Mouse (Mus musculus): ENCODE measurements at regions not wholly inside any gene's neighbourhood (a gene's known extent, or its start where the extent isn't known, plus 50 kb on each side); places are given as distances from the start of the nearest gene placed in this dataset.
A peak's percentile ranks its signal among the peaks of the same experiment; 100 is the strongest.

- no peak overlapping the region for H3K27ac ChIP-seq (replicated peaks; ENCODE audit: insufficient read depth, low read depth, low read length)
- H3K79me2 ChIP-seq (ENCODE audit: control insufficient read depth, insufficient read depth, low read length), result no peaks in the 10 kb centered on the region
- TF ChIP-seq CTCF (IDR thresholded peaks at IDR 0.05; ENCODE audit: low read depth, low read length) (no peak), POLR2A (IDR thresholded peaks at IDR 0.05; ENCODE audit: extremely low read depth, insufficient read depth, low read length) (no peak)
- no peaks in the 10 kb centered on the region for H3K36me3 ChIP-seq (ENCODE audit: control insufficient read depth, insufficient read depth, low read length)
- no peak overlapping the region for H3K9ac ChIP-seq (ENCODE audit: low read depth, low read length)
- no peaks in the 10 kb centered on the region; the same call in 1 of the 2 replicates for H3K27me3 ChIP-seq (ENCODE audit: control insufficient read depth, insufficient read depth, low read length)
- H3K4me1 ChIP-seq (ENCODE audit: control insufficient read depth, insufficient read depth, low read length), result no peaks in the 10 kb centered on the region
- DNase-seq (ENCODE audit: extremely low read depth, low read depth, low spot score), result no peak
- no peak overlapping the region for H3K4me3 ChIP-seq (ENCODE audit: insufficient read depth, low read depth, low read length)
- 54% methylated on average over 1 of the region's 1 CpGs for WGBS
These were observed 94.3 kb downstream of the Il20rb start for GRCm38 (mm10) chr9:100392262-100392661.

GRCm38 (mm10) chr9:100391566-100392213 lies 94.9 kb downstream of the Il20rb start:
- no peaks in the 10 kb centered on the region; the same call in 1 of the 2 replicates for H3K27me3 ChIP-seq (ENCODE audit: control insufficient read depth, insufficient read depth, low read length)
- no peaks in the 10 kb centered on the region for H3K4me1 ChIP-seq (ENCODE audit: control insufficient read depth, insufficient read depth, low read length)
- 57% methylated on average over 8 of the region's 8 CpGs for WGBS
- no peaks in the 10 kb centered on the region for H3K79me2 ChIP-seq (ENCODE audit: control insufficient read depth, insufficient read depth, low read length)
- no peak overlapping the region for H3K4me3 ChIP-seq (ENCODE audit: insufficient read depth, low read depth, low read length)
- no peak overlapping the region for H3K9ac ChIP-seq (ENCODE audit: low read depth, low read length)
- H3K27ac ChIP-seq (replicated peaks; ENCODE audit: insufficient read depth, low read depth, low read length), result no peak overlapping the region
- no peak for TF ChIP-seq CTCF (IDR thresholded peaks at IDR 0.05; ENCODE audit: low read depth, low read length)
- no peak for TF ChIP-seq POLR2A (IDR thresholded peaks at IDR 0.05; ENCODE audit: extremely low read depth, insufficient read depth, low read length)
- no peaks in the 10 kb centered on the region for H3K36me3 ChIP-seq (ENCODE audit: control insufficient read depth, insufficient read depth, low read length)
- DNase-seq (ENCODE audit: extremely low read depth, low read depth, low spot score), result no peak

GRCm38 (mm10) chr9:100388393-100388792 lies 98.2 kb downstream of the Il20rb start:
- WGBS, result 82% methylated on average over 7 of the region's 7 CpGs
- H3K36me3 ChIP-seq (ENCODE audit: control insufficient read depth, insufficient read depth, low read length), result no peaks in the 10 kb centered on the region
- H3K4me3 ChIP-seq (ENCODE audit: insufficient read depth, low read depth, low read length), result no peak overlapping the region
- DNase-seq (ENCODE audit: extremely low read depth, low read depth, low spot score), result no peak
- H3K79me2 ChIP-seq (ENCODE audit: control insufficient read depth, insufficient read depth, low read length), result no peaks in the 10 kb centered on the region
- no peaks in the 10 kb centered on the region for H3K27me3 ChIP-seq (ENCODE audit: control insufficient read depth, insufficient read depth, low read length)
- no peak overlapping the region for H3K9ac ChIP-seq (ENCODE audit: low read depth, low read length)
- no peak overlapping the region for H3K27ac ChIP-seq (replicated peaks; ENCODE audit: insufficient read depth, low read depth, low read length)
- H3K4me1 ChIP-seq (ENCODE audit: control insufficient read depth, insufficient read depth, low read length), result no peaks in the 10 kb centered on the region
- TF ChIP-seq CTCF (IDR thresholded peaks at IDR 0.05; ENCODE audit: low read depth, low read length), result no peak

GRCm38 (mm10) chr9:100387171-100387685 lies 99.4 kb downstream of the Il20rb start:
- TF ChIP-seq CTCF (IDR thresholded peaks at IDR 0.05; ENCODE audit: low read depth, low read length), result no peak
- TF ChIP-seq POLR2A (IDR thresholded peaks at IDR 0.05; ENCODE audit: extremely low read depth, insufficient read depth, low read length), result no peak
- no peak for DNase-seq (ENCODE audit: extremely low read depth, low read depth, low spot score)
- no peaks in the 10 kb centered on the region for H3K79me2 ChIP-seq (ENCODE audit: control insufficient read depth, insufficient read depth, low read length)
- H3K36me3 ChIP-seq (ENCODE audit: control insufficient read depth, insufficient read depth, low read length), result no peaks in the 10 kb centered on the region
- H3K4me1 ChIP-seq (ENCODE audit: control insufficient read depth, insufficient read depth, low read length), result no peaks in the 10 kb centered on the region
- H3K4me3 ChIP-seq (ENCODE audit: insufficient read depth, low read depth, low read length), result no peak overlapping the region
- no peak overlapping the region for H3K27ac ChIP-seq (replicated peaks; ENCODE audit: insufficient read depth, low read depth, low read length)
- no peak overlapping the region for H3K9ac ChIP-seq (ENCODE audit: low read depth, low read length)
- H3K27me3 ChIP-seq (ENCODE audit: control insufficient read depth, insufficient read depth, low read length), result no peaks in the 10 kb centered on the region
- 33% methylated on average over 13 of the region's 13 CpGs for WGBS

- peak; percentile 30 for DNase-seq (ENCODE audit: extremely low read depth, low read depth, low spot score)
- TF ChIP-seq POLR2A (IDR thresholded peaks at IDR 0.05; ENCODE audit: extremely low read depth, insufficient read depth, low read length), result no peak
- peak; percentile 84 for TF ChIP-seq CTCF (IDR thresholded peaks at IDR 0.05; ENCODE audit: low read depth, low read length)
- H3K4me3 ChIP-seq (ENCODE audit: insufficient read depth, low read depth, low read length), result no peak overlapping the region
- no peaks in the 10 kb centered on the region for H3K79me2 ChIP-seq (ENCODE audit: control insufficient read depth, insufficient read depth, low read length)
- no peaks in the 10 kb centered on the region for H3K36me3 ChIP-seq (ENCODE audit: control insufficient read depth, insufficient read depth, low read length)
- 50% methylated on average over 5 of the region's 5 CpGs for WGBS
- H3K27ac ChIP-seq (replicated peaks; ENCODE audit: insufficient read depth, low read depth, low read length), result no peak overlapping the region
- H3K9ac ChIP-seq (ENCODE audit: low read depth, low read length), result no peak overlapping the region
- H3K27me3 ChIP-seq (ENCODE audit: control insufficient read depth, insufficient read depth, low read length), result no peaks in the 10 kb centered on the region
- H3K4me1 ChIP-seq (ENCODE audit: control insufficient read depth, insufficient read depth, low read length), result no peaks in the 10 kb centered on the region
These were observed 104.1 kb downstream of the Il20rb start for GRCm38 (mm10) chr9:100382492-100382891.

- DNase-seq (ENCODE audit: extremely low read depth, low read depth, low spot score), result peak; percentile 91
- Histone ChIP-seq H3K4me1 (ENCODE audit: control insufficient read depth, insufficient read depth, low read length) (no peaks in the 10 kb centered on the region), H3K27me3 (ENCODE audit: control insufficient read depth, insufficient read depth, low read length) (no peaks in the 10 kb centered on the region), H3K4me3 (ENCODE audit: insufficient read depth, low read depth, low read length) (no peak overlapping the region), H3K9ac (ENCODE audit: low read depth, low read length) (no peak overlapping the region), H3K27ac (replicated peaks; ENCODE audit: insufficient read depth, low read depth, low read length) (no peak overlapping the region), H3K36me3 (ENCODE audit: control insufficient read depth, insufficient read depth, low read length) (no peaks in the 10 kb centered on the region), H3K79me2 (ENCODE audit: control insufficient read depth, insufficient read depth, low read length) (no peaks in the 10 kb centered on the region)
- TF ChIP-seq POLR2A (IDR thresholded peaks at IDR 0.05; ENCODE audit: extremely low read depth, insufficient read depth, low read length) (no peak), CTCF (IDR thresholded peaks at IDR 0.05; ENCODE audit: low read depth, low read length) (no peak)
- WGBS, result 76% methylated on average over 5 of the region's 5 CpGs
These were observed 116.7 kb downstream of the Il20rb start for GRCm38 (mm10) chr9:100369921-100370320.
